Mouse (Mus musculus): ENCODE results near the gene Lhx2. TPM values are rescaled to one million over a fixed set of nuclear protein-coding genes. Genes with fewer than 3 reads are reported as not detected.
A peak's percentile ranks its signal among the peaks of the same experiment; 100 is the strongest.

Gene Lhx2
- 0.05 and 0.08 TPM in 2 replicates for polyA plus RNA-seq (2012; rRNA removed)

GRCm38 (mm10) chr2:38338990-38339909, at the start of gene Lhx2:
Gene Lhx2 (plus strand): TSS chr2:38339281.
- 1% methylated on average over 84 of the region's 92 CpGs for WGBS
- peaks cover 7% of the 10 kb centered on the region; the same call in 1 of the 2 replicates for H3K4me1 ChIP-seq (ENCODE audit: control insufficient read depth, insufficient read depth, insufficient read length, low read length)
- H3K36me3 ChIP-seq (ENCODE audit: control insufficient read depth, insufficient read depth, low read length): no peaks in the 10 kb centered on the region
- peaks cover 61% of the 10 kb centered on the region for H3K27me3 ChIP-seq (ENCODE audit: control insufficient read depth, insufficient read depth, low read length)
- peak within 1 kb of the TSS; percentile 55 for H3K4me3 ChIP-seq (ENCODE audit: low read depth, low read length)
- TF ChIP-seq POLR2A (IDR thresholded peaks at IDR 0.05; ENCODE audit: low read depth, low read length) (no peak), CTCF (IDR thresholded peaks at IDR 0.05; ENCODE audit: extremely low read depth, insufficient read length, insufficient replicate concordance, low read depth, low read length) (no peak)
- no peak within 1 kb of the TSS for H3K27ac ChIP-seq (ENCODE audit: insufficient read depth, low read depth, low read length)

DNA sequence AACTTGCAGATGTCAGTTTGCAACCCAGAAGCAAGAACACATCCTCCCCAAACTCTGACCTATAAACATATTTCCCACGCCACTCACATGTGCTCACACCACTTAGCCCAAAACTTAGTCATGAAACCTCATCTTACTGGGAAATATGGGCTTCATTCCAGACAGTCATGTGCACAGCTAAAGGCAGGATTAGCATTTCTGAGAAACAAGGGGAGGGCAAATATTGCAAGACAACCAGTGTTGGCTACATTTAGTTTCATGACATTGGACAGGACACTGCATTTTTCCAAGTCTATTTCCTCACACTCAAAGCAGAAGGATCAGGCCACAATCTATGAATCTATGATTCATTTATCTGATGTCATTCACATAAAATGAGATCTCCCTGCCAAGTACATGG, 47.6 kb upstream of the Lhx2 start:
- Histone ChIP-seq H3K27me3 (ENCODE audit: control insufficient read depth, insufficient read depth, low read length) (no peaks in the 10 kb centered on the region), H3K4me1 (ENCODE audit: control insufficient read depth, insufficient read depth, insufficient read length, low read length) (no peaks in the 10 kb centered on the region; the same call in 1 of the 2 replicates), H3K27ac (ENCODE audit: insufficient read depth, low read depth, low read length) (no peak overlapping the region), H3K36me3 (ENCODE audit: control insufficient read depth, insufficient read depth, low read length) (no peaks in the 10 kb centered on the region), H3K4me3 (ENCODE audit: low read depth, low read length) (no peak overlapping the region)
- WGBS: 81% methylated on average over 1 of the region's 1 CpGs
- TF ChIP-seq CTCF (IDR thresholded peaks at IDR 0.05; ENCODE audit: extremely low read depth, insufficient read length, insufficient replicate concordance, low read depth, low read length) (no peak), POLR2A (IDR thresholded peaks at IDR 0.05; ENCODE audit: low read depth, low read length) (no peak)

DNA sequence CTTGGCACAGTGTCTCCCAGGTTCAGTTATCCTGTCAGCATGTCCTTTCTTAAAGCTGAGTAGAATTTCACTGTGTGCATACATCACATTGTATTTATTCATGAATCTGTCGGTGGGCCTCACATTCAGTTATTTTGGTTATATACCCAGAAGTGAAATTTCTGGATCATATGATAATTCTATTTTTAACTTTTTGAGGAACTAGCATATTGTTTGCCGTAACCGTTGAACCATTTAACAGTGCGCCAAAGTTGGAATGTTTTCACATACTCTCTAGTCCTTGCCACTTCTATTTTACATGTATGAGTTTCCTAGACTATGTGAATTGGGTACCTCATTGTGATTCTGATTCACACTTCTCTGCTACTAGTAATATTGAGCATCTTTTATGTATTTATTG, 43.1 kb upstream of the Lhx2 start:
- H3K4me1 ChIP-seq (ENCODE audit: control insufficient read depth, insufficient read depth, insufficient read length, low read length): no peaks in the 10 kb centered on the region; the same call in 1 of the 2 replicates
- TF ChIP-seq POLR2A (IDR thresholded peaks at IDR 0.05; ENCODE audit: low read depth, low read length): no peak
- TF ChIP-seq CTCF (IDR thresholded peaks at IDR 0.05; ENCODE audit: extremely low read depth, insufficient read length, insufficient replicate concordance, low read depth, low read length): no peak
- no peak overlapping the region for H3K27ac ChIP-seq (ENCODE audit: insufficient read depth, low read depth, low read length)
- H3K4me3 ChIP-seq (ENCODE audit: low read depth, low read length): no peak overlapping the region
- H3K36me3 ChIP-seq (ENCODE audit: control insufficient read depth, insufficient read depth, low read length): no peaks in the 10 kb centered on the region
- peaks cover 3% of the 10 kb centered on the region; the same call in 1 of the 2 replicates for H3K27me3 ChIP-seq (ENCODE audit: control insufficient read depth, insufficient read depth, low read length)
- 87% methylated on average over 4 of the region's 4 CpGs for WGBS

- Histone ChIP-seq H3K4me1 (ENCODE audit: control insufficient read depth, insufficient read depth, insufficient read length, low read length) (peaks cover 8% of the 10 kb centered on the region; the same call in 1 of the 2 replicates), H3K36me3 (ENCODE audit: control insufficient read depth, insufficient read depth, low read length) (no peaks in the 10 kb centered on the region), H3K27ac (ENCODE audit: insufficient read depth, low read depth, low read length) (no peak overlapping the region), H3K4me3 (ENCODE audit: low read depth, low read length) (no peak overlapping the region), H3K27me3 (ENCODE audit: control insufficient read depth, insufficient read depth, low read length) (peaks cover 3% of the 10 kb centered on the region; the same call in 1 of the 2 replicates)
- no peak for TF ChIP-seq CTCF (IDR thresholded peaks at IDR 0.05; ENCODE audit: extremely low read depth, insufficient read length, insufficient replicate concordance, low read depth, low read length)
- TF ChIP-seq POLR2A (IDR thresholded peaks at IDR 0.05; ENCODE audit: low read depth, low read length): no peak
- WGBS: 21% methylated on average over 2 of the region's 2 CpGs
Observed at GRCm38 (mm10) chr2:38300941-38301340, 38.1 kb upstream of the Lhx2 start.

- TF ChIP-seq CTCF (IDR thresholded peaks at IDR 0.05; ENCODE audit: extremely low read depth, insufficient read length, insufficient replicate concordance, low read depth, low read length): no peak
- TF ChIP-seq POLR2A (IDR thresholded peaks at IDR 0.05; ENCODE audit: low read depth, low read length): no peak
- H3K4me3 ChIP-seq (ENCODE audit: low read depth, low read length): no peak overlapping the region
- H3K36me3 ChIP-seq (ENCODE audit: control insufficient read depth, insufficient read depth, low read length): no peaks in the 10 kb centered on the region
- peaks cover 11% of the 10 kb centered on the region; the same call in 1 of the 2 replicates for H3K4me1 ChIP-seq (ENCODE audit: control insufficient read depth, insufficient read depth, insufficient read length, low read length)
- H3K27ac ChIP-seq (ENCODE audit: insufficient read depth, low read depth, low read length): no peak overlapping the region
- 28% methylated on average over 1 of the region's 1 CpGs for WGBS
- H3K27me3 ChIP-seq (ENCODE audit: control insufficient read depth, insufficient read depth, low read length): no peaks in the 10 kb centered on the region
Observed at GRCm38 (mm10) chr2:38305152-38305551, 33.9 kb upstream of the Lhx2 start.

GRCm38 (mm10) chr2:38312921-38313320, 26.2 kb upstream of the Lhx2 start:
- Histone ChIP-seq H3K27ac (ENCODE audit: insufficient read depth, low read depth, low read length) (no peak overlapping the region), H3K4me3 (ENCODE audit: low read depth, low read length) (no peak overlapping the region), H3K27me3 (ENCODE audit: control insufficient read depth, insufficient read depth, low read length) (peaks cover 7% of the 10 kb centered on the region; the same call in 1 of the 2 replicates), H3K4me1 (ENCODE audit: control insufficient read depth, insufficient read depth, insufficient read length, low read length) (peaks cover under 1% of the 10 kb centered on the region; the same call in 1 of the 2 replicates), H3K36me3 (ENCODE audit: control insufficient read depth, insufficient read depth, low read length) (no peaks in the 10 kb centered on the region)
- 48% methylated on average over 3 of the region's 3 CpGs for WGBS
- TF ChIP-seq CTCF (IDR thresholded peaks at IDR 0.05; ENCODE audit: extremely low read depth, insufficient read length, insufficient replicate concordance, low read depth, low read length) (no peak), POLR2A (IDR thresholded peaks at IDR 0.05; ENCODE audit: low read depth, low read length) (no peak)

DNA sequence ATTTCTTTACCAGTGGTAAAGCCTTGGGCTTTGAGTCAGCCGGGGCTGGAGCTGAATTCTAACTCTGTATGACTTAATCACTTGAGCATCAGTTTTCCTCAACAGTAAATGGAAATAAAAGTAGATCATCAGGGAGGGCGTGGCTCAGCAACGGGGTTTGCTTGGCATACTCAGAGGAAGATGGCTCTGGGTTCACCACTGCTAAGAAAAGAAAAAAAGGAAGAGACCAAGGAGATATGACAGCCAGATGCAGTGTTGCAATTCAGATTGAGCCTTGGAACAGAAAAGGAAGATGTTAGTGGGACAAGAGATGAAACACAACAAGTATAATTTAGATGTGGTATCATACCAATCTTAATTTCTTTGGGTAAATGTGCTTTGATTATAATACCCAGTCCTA, 25.7 kb upstream of the Lhx2 start:
- Histone ChIP-seq H3K36me3 (ENCODE audit: control insufficient read depth, insufficient read depth, low read length) (no peaks in the 10 kb centered on the region), H3K27me3 (ENCODE audit: control insufficient read depth, insufficient read depth, low read length) (peaks cover 7% of the 10 kb centered on the region; the same call in 1 of the 2 replicates), H3K4me3 (ENCODE audit: low read depth, low read length) (no peak overlapping the region), H3K4me1 (ENCODE audit: control insufficient read depth, insufficient read depth, insufficient read length, low read length) (peaks cover 2% of the 10 kb centered on the region; the same call in 1 of the 2 replicates), H3K27ac (ENCODE audit: insufficient read depth, low read depth, low read length) (no peak overlapping the region)
- TF ChIP-seq CTCF (IDR thresholded peaks at IDR 0.05; ENCODE audit: extremely low read depth, insufficient read length, insufficient replicate concordance, low read depth, low read length): no peak
- TF ChIP-seq POLR2A (IDR thresholded peaks at IDR 0.05; ENCODE audit: low read depth, low read length): no peak
- WGBS: 29% methylated on average over 3 of the region's 3 CpGs

Data from small intestine, adult 2 months (tissue).